Mouse (Mus musculus): ENCODE data around the gene Cox4i2. TPM values are rescaled to one million over a fixed set of nuclear protein-coding genes. Genes with fewer than 3 reads are reported as not detected.

Gene Cox4i2
- polyA plus RNA-seq, 1 experiment from 2014 or later, result 4.6 TPM

- Histone ChIP-seq H3K9me3 (ENCODE audit: control insufficient read depth, low read length) (no peaks in the 10 kb centered on the region), H3K27ac (ENCODE audit: low read depth, low read length) (peak overlapping the region; percentile 41; the same call in 1 of the 2 replicates), H3K9ac (ENCODE audit: low read length) (peak overlapping the region; percentile 80), H3K4me3 (ENCODE audit: low read depth, low read length) (peak overlapping the region; percentile 58), H3K4me2 (ENCODE audit: low read depth, low read length, severe bottlenecking) (peak overlapping the region; percentile 94), H3K4me1 (replicated peaks; ENCODE audit: control insufficient read depth, insufficient read depth, low read length) (peaks cover 28% of the 10 kb centered on the region), H3K27me3 (ENCODE audit: control insufficient read depth, insufficient read depth, low read length) (peaks cover 5% of the 10 kb centered on the region), H3K36me3 (ENCODE audit: control insufficient read depth, insufficient read depth, low read length) (no peaks in the 10 kb centered on the region)
- DNase-seq (ENCODE audit: low spot score) (peak; percentile 59), ATAC-seq (replicated peaks; ENCODE audit: low FRiP score) (no peak)
- WGBS, result 19% methylated on average over 10 of the region's 10 CpGs
Observed at GRCm38 (mm10) chr2:152737306-152738221, 16.4 kb upstream of the Cox4i2 start.

GRCm38 (mm10) chr2:152738341-152738740 lies 15.6 kb upstream of the Cox4i2 start:
- peaks cover 28% of the 10 kb centered on the region for H3K4me1 ChIP-seq (replicated peaks; ENCODE audit: control insufficient read depth, insufficient read depth, low read length)
- H3K36me3 ChIP-seq (ENCODE audit: control insufficient read depth, insufficient read depth, low read length), result no peaks in the 10 kb centered on the region
- DNase-seq (ENCODE audit: low spot score), result no peak
- peak overlapping the region; percentile 58 for H3K4me3 ChIP-seq (ENCODE audit: low read depth, low read length)
- 67% methylated on average over 2 of the region's 2 CpGs for WGBS
- H3K4me2 ChIP-seq (ENCODE audit: low read depth, low read length, severe bottlenecking), result peak overlapping the region; percentile 94
- ATAC-seq (replicated peaks; ENCODE audit: low FRiP score), result no peak
- no peaks in the 10 kb centered on the region for H3K9me3 ChIP-seq (ENCODE audit: control insufficient read depth, low read length)
- H3K27me3 ChIP-seq (ENCODE audit: control insufficient read depth, insufficient read depth, low read length), result peaks cover 5% of the 10 kb centered on the region
- no peak overlapping the region for H3K27ac ChIP-seq (ENCODE audit: low read depth, low read length)
- no peak overlapping the region; the same call in 1 of the 2 replicates for H3K9ac ChIP-seq (ENCODE audit: low read length)

GRCm38 (mm10) chr2:152739031-152739841 lies 14.7 kb upstream of the Cox4i2 start:
- H3K9me3 ChIP-seq (ENCODE audit: control insufficient read depth, low read length), result no peaks in the 10 kb centered on the region
- peak overlapping the region; percentile 46; the same call in 1 of the 2 replicates for H3K27ac ChIP-seq (ENCODE audit: low read depth, low read length)
- H3K4me3 ChIP-seq (ENCODE audit: low read depth, low read length), result peak overlapping the region; percentile 32
- H3K36me3 ChIP-seq (ENCODE audit: control insufficient read depth, insufficient read depth, low read length), result no peaks in the 10 kb centered on the region
- peaks cover 28% of the 10 kb centered on the region for H3K4me1 ChIP-seq (replicated peaks; ENCODE audit: control insufficient read depth, insufficient read depth, low read length)
- peak overlapping the region; percentile 57 for H3K9ac ChIP-seq (ENCODE audit: low read length)
- DNase-seq (ENCODE audit: low spot score), result peak; percentile 82
- no peak; the same call in 1 of the 2 replicates for ATAC-seq (replicated peaks; ENCODE audit: low FRiP score)
- H3K4me2 ChIP-seq (ENCODE audit: low read depth, low read length, severe bottlenecking), result peak overlapping the region; percentile 80
- H3K27me3 ChIP-seq (ENCODE audit: control insufficient read depth, insufficient read depth, low read length), result peaks cover 5% of the 10 kb centered on the region
- 1% methylated on average over 34 of the region's 36 CpGs for WGBS

DNA sequence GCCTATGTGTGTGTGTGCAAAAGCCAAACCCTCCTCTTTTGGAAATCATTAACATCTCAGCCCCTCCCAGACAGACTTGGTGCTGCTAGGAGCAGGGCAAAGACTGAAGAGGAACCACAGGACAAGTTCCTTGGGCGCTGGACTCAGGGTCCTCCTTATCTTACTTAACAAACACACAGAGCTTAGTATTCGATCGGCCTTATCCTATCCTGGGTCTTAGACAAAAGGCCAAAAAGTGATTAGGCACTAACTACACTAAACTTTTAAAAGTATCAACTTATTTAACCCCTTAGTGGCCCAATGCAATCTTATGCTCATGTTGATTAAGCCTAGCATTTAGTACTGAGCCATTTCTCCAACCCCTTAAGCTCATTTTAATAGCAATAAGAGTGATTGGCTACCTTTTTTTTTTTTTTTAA lies 14.1 kb upstream of the Cox4i2 start:
- Histone ChIP-seq H3K4me1 (replicated peaks; ENCODE audit: control insufficient read depth, insufficient read depth, low read length) (peaks cover 25% of the 10 kb centered on the region), H3K9ac (ENCODE audit: low read length) (no peak overlapping the region), H3K4me2 (ENCODE audit: low read depth, low read length, severe bottlenecking) (peak overlapping the region; percentile 5; the same call in 1 of the 2 replicates), H3K9me3 (ENCODE audit: control insufficient read depth, low read length) (no peaks in the 10 kb centered on the region), H3K27me3 (ENCODE audit: control insufficient read depth, insufficient read depth, low read length) (peaks cover 5% of the 10 kb centered on the region), H3K27ac (ENCODE audit: low read depth, low read length) (0 out of 2 replicates have a peak overlapping the region, but pooled peaks have one; percentile 46), H3K4me3 (ENCODE audit: low read depth, low read length) (no peak overlapping the region), H3K36me3 (ENCODE audit: control insufficient read depth, insufficient read depth, low read length) (no peaks in the 10 kb centered on the region)
- DNase-seq (ENCODE audit: low spot score) (no peak), ATAC-seq (replicated peaks; ENCODE audit: low FRiP score) (no peak)
- 38% methylated on average over 3 of the region's 3 CpGs for WGBS

DNA sequence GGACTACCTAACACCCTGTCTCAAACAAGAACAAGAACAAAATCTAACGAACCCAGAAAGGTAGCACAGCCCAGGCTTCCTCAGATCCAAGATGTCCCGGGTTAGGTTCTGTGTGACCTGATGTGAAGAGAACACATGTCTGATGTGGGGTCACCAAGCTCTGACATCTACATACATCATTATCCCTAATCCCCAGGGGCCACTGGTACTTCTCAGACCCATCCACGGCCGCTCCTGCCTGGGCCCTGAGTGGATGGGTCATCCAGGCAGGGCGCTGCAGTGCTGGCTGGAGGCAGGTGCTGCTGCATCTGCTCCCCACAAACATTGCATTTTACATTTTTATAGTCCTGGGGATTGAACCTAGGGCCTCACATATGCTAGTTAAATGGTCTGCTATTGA lies 13.5 kb upstream of the Cox4i2 start:
- ATAC-seq (replicated peaks; ENCODE audit: low FRiP score) (no peak), DNase-seq (ENCODE audit: low spot score) (no peak)
- Histone ChIP-seq H3K27me3 (ENCODE audit: control insufficient read depth, insufficient read depth, low read length) (peaks cover 5% of the 10 kb centered on the region), H3K4me1 (replicated peaks; ENCODE audit: control insufficient read depth, insufficient read depth, low read length) (peaks cover 24% of the 10 kb centered on the region), H3K4me2 (ENCODE audit: low read depth, low read length, severe bottlenecking) (no peak overlapping the region), H3K27ac (ENCODE audit: low read depth, low read length) (no peak overlapping the region), H3K36me3 (ENCODE audit: control insufficient read depth, insufficient read depth, low read length) (no peaks in the 10 kb centered on the region), H3K9me3 (ENCODE audit: control insufficient read depth, low read length) (no peaks in the 10 kb centered on the region), H3K9ac (ENCODE audit: low read length) (no peak overlapping the region), H3K4me3 (ENCODE audit: low read depth, low read length) (no peak overlapping the region)
- 71% methylated on average over 5 of the region's 5 CpGs for WGBS

- Histone ChIP-seq H3K9ac (ENCODE audit: low read length) (no peak overlapping the region), H3K27ac (ENCODE audit: low read depth, low read length) (no peak overlapping the region), H3K9me3 (ENCODE audit: control insufficient read depth, low read length) (no peaks in the 10 kb centered on the region), H3K4me1 (replicated peaks; ENCODE audit: control insufficient read depth, insufficient read depth, low read length) (peaks cover 15% of the 10 kb centered on the region), H3K4me3 (ENCODE audit: low read depth, low read length) (no peak overlapping the region), H3K36me3 (ENCODE audit: control insufficient read depth, insufficient read depth, low read length) (no peaks in the 10 kb centered on the region), H3K27me3 (ENCODE audit: control insufficient read depth, insufficient read depth, low read length) (peaks cover 5% of the 10 kb centered on the region), H3K4me2 (ENCODE audit: low read depth, low read length, severe bottlenecking) (no peak overlapping the region)
- 63% methylated on average over 14 of the region's 14 CpGs for WGBS
- DNase-seq (ENCODE audit: low spot score), result peak; percentile 71
- no peak for ATAC-seq (replicated peaks; ENCODE audit: low FRiP score)
Observed at GRCm38 (mm10) chr2:152741153-152742041, 12.6 kb upstream of the Cox4i2 start.

DNA sequence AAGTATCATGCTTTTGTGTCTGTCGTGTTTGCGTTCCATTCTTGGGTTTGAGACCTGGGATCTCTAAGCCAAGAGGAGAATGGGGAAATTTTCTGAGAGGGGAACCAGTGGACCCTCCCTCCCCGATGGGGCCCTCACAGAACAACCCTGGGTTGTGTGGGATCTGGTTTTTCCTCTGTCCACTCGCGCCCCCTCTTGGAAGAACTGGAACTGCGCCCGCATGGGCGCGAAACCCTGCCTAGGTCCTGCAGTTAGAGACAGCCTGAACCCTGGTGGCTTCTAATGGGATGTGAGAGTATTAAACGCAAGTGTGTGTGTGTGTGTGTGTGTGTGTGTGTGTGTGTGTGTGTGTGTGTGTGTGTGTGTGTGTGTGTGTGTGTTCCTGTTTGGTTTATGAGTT lies 11.5 kb upstream of the Cox4i2 start:
- no peaks in the 10 kb centered on the region for H3K9me3 ChIP-seq (ENCODE audit: control insufficient read depth, low read length)
- H3K36me3 ChIP-seq (ENCODE audit: control insufficient read depth, insufficient read depth, low read length), result no peaks in the 10 kb centered on the region
- no peak overlapping the region for H3K9ac ChIP-seq (ENCODE audit: low read length)
- peaks cover 11% of the 10 kb centered on the region for H3K4me1 ChIP-seq (replicated peaks; ENCODE audit: control insufficient read depth, insufficient read depth, low read length)
- WGBS, result 25% methylated on average over 10 of the region's 10 CpGs
- H3K4me3 ChIP-seq (ENCODE audit: low read depth, low read length), result no peak overlapping the region
- H3K4me2 ChIP-seq (ENCODE audit: low read depth, low read length, severe bottlenecking), result no peak overlapping the region
- ATAC-seq (replicated peaks; ENCODE audit: low FRiP score) (no peak; the same call in 1 of the 2 replicates), DNase-seq (ENCODE audit: low spot score) (peak; percentile 88)
- peaks cover 5% of the 10 kb centered on the region; the same call in 1 of the 2 replicates for H3K27me3 ChIP-seq (ENCODE audit: control insufficient read depth, insufficient read depth, low read length)
- H3K27ac ChIP-seq (ENCODE audit: low read depth, low read length), result no peak overlapping the region
